ENCODE assay signal across 13 mouse cellular contexts in genomic region chr12:28835683-28836082, GRCm38 (mm10).
"Had no signal": no experiment of that assay in that cellular context is flagged by ENCODE, and none has a peak within 500 bp of the region (broad histone marks: within the 10 kb centered on the region; RNA-seq: fewer than 3 reads in every experiment).

No protein-coding gene starts in this region.

- H3K9me3 ChIP-seq: limb, embryonic 13.5 days; midbrain, embryonic 13.5 days; neural tube, embryonic 12.5 days; stomach, embryonic 15.5 days had no signal

- H3K9ac ChIP-seq: limb, embryonic 13.5 days; liver, embryonic 14.5 days; midbrain, embryonic 13.5 days; neural tube, embryonic 12.5 days; stomach, embryonic 15.5 days had no signal

- ATAC-seq: midbrain, embryonic 13.5 days had no signal

- H3K4me3 ChIP-seq: limb, embryonic 13.5 days; midbrain, embryonic 13.5 days; myocyte; neural tube, embryonic 12.5 days; stomach, embryonic 15.5 days had no signal

- H3K27me3 ChIP-seq: limb, embryonic 13.5 days; midbrain, embryonic 13.5 days; neural tube, embryonic 12.5 days; stomach, embryonic 15.5 days had no signal

- H3K4me2 ChIP-seq: limb, embryonic 13.5 days; midbrain, embryonic 13.5 days; neural tube, embryonic 12.5 days; stomach, embryonic 15.5 days had no signal

- H3K36me3 ChIP-seq: limb, embryonic 13.5 days; midbrain, embryonic 13.5 days; neural tube, embryonic 12.5 days; stomach, embryonic 15.5 days had no signal

- DNase-seq: kidney, adult 18-20 months; kidney, postnatal 10 days; kidney, postnatal 4 days; lung, adult 18-20 months; retina, postnatal 1 day; right cerebral cortex, postnatal 4 days; thymus, postnatal 36 days had no signal

- H3K27ac ChIP-seq: limb, embryonic 13.5 days; liver, embryonic 14.5 days; midbrain, embryonic 13.5 days; neural tube, embryonic 12.5 days; stomach, embryonic 15.5 days had no signal

- H3K4me1 ChIP-seq: stomach, embryonic 15.5 days had no signal
